Mouse (Mus musculus) heart, adult 2 months (tissue): Measurements from ENCODE around the gene Ggct. TPM values are rescaled to one million over a fixed set of nuclear protein-coding genes. Genes with fewer than 3 reads are reported as not detected.
A peak's percentile ranks its signal among the peaks of the same experiment; 100 is the strongest.

Source experiments
- DNase-seq, 2 experiments: peaks; one replicate each; pipeline ENCODE4 v3.0.0; 2021
- H3K27ac ChIP-seq: fragments of 200-600 bp; 2 replicates; pipeline ENCODE4 v1.8.1; 2022
- H3K27me3 ChIP-seq: fragments of 200-500 bp; 2 replicates; pipeline ENCODE4 v1.6.1; 2012; ENCODE audit warnings: mild to moderate bottlenecking, low read length, inconsistent platforms, mixed read lengths; ENCODE audit not compliant: control insufficient read depth, insufficient read depth
- H3K36me3 ChIP-seq: fragments of 200-500 bp; 2 replicates; pipeline ENCODE4 v1.6.1; 2012; ENCODE audit warnings: low read length, inconsistent platforms; ENCODE audit not compliant: control insufficient read depth, insufficient read depth
- H3K4me1 ChIP-seq: fragments of 200-500 bp; 2 replicates; pipeline ENCODE4 v1.6.1; 2011; ENCODE audit warnings: low read length; ENCODE audit not compliant: control insufficient read depth, insufficient read depth
- H3K4me3 ChIP-seq: fragments of 200-600 bp; 2 replicates; pipeline ENCODE4 v1.8.1; 2022
- H3K79me2 ChIP-seq: fragments of 200-500 bp; replicated peaks from 2 replicates; pipeline ENCODE4 v1.6.1; 2012; ENCODE audit warnings: mild to moderate bottlenecking, inconsistent platforms, low read length, moderate library complexity, mixed read lengths; ENCODE audit not compliant: control insufficient read depth, insufficient read depth
- H3K9ac ChIP-seq: fragments of 200-500 bp; 2 replicates; pipeline ENCODE4 v1.6.1; 2012; ENCODE audit warnings: low read depth, mild to moderate bottlenecking, control low read depth, inconsistent platforms, low read length, mixed read lengths
- CTCF ChIP-seq: fragments of 200-600 bp; IDR thresholded peaks from 2 replicates; pipeline ENCODE4 v1.8.1; 2022; ENCODE audit warnings: antibody characterized with exemption, mild to moderate bottlenecking, moderate library complexity
- EP300 ChIP-seq: fragments of 200-500 bp; IDR thresholded peaks from 2 replicates; pipeline ENCODE4 v1.6.1; 2011; ENCODE audit warnings: low read depth, low read length, control low read depth; ENCODE audit not compliant: insufficient read depth
- POLR2A ChIP-seq: fragments of 200-500 bp; IDR thresholded peaks from 2 replicates; pipeline ENCODE4 v1.6.1; 2011; ENCODE audit warnings: mild to moderate bottlenecking, low read depth, low read length, control low read depth; ENCODE audit not compliant: insufficient read depth
- WGBS: fragments of 180-500 bp; shearing (Covaris S2); methylation state at CpG from one replicate; pipeline ENCODE4 v1.1.7; 2018; 5-methylcytosine and 5-hydroxymethylcytosine counted together
- intact Hi-C: fragments of 180-260 bp; cut with DNase I; formaldehyde crosslinking; loops from one replicate; pipeline ENCODE4 v1.15.1; 2025
- polyA plus RNA-seq: library from polyadenylated mRNA; depleted of rRNA; stranded (reverse); fragments of >200 nt; gene quantifications from 2 replicates; pipeline ENCODE4 v1.2.3, GENCODE M21; 2012
- total RNA-seq, 2 experiments: library from RNA; stranded (reverse); gene quantifications; 2 replicates each; pipeline ENCODE4 v1.2.3; 2021

Gene Ggct
- total and polyA plus RNA-seq, 3 experiments = 6.8 to 29.1 (median 26.5) TPM

DNA sequence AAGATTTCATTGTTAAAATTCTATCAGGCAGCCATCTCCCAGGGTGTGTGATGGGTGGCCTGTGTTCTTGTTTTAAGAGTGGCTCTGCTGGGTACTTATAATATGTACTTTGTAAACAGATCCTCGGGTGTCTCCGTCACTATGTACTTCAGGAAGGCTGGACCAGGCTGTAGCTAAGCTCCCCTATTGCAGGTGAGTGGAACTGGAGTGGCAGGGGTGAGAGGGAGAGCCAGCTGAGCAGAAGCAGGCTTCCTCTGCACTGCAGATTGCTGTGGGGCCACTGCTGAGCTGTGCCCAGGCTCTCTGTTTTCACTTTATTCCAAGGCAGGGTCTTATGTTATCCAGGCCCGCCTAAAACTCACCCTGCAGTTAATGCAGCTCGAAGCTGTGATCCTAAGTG, 9.7 kb upstream of the Ggct start:
- Histone ChIP-seq H3K4me1 (peaks cover 1% of the 10 kb centered on the region; the same call in 1 of the 2 replicates), H3K79me2 (no peaks in the 10 kb centered on the region), H3K9ac (no peak overlapping the region), H3K36me3 (no peaks in the 10 kb centered on the region), H3K27ac (no peak overlapping the region), H3K27me3 (no peaks in the 10 kb centered on the region), H3K4me3 (no peak overlapping the region)
- WGBS = 87% methylated on average over 4 of the region's 4 CpGs
- no peak for DNase-seq
- intact Hi-C loops = no loop called here
- TF ChIP-seq CTCF (no peak), POLR2A (no peak), EP300 (no peak)

DNA sequence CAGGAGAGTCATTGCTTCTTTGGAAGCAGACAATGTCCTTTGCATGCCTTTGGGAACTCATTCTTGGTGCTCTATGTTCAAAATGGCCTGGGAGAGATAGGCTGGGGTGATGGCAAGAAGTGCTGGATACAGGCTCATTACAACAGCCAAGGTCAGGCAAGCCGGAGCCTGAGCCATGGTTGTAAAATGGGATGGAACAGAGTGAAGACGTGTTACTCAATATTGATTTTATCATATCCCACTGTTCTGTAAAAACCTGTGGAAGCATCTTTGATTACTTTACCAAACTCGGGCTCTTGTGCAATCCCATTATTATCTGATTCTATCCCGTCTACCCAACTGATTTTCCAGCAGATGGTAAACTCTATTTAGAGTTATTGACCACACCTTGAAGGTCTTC, 8.6 kb upstream of the Ggct start:
- intact Hi-C loops = no loop called here
- no peaks in the 10 kb centered on the region for H3K36me3 ChIP-seq
- H3K27ac ChIP-seq = no peak overlapping the region
- no peaks in the 10 kb centered on the region for H3K27me3 ChIP-seq
- peaks cover 1% of the 10 kb centered on the region; the same call in 1 of the 2 replicates for H3K4me1 ChIP-seq
- H3K79me2 ChIP-seq = no peaks in the 10 kb centered on the region
- 68% methylated on average over 4 of the region's 4 CpGs for WGBS
- DNase-seq = no peak
- H3K4me3 ChIP-seq = no peak overlapping the region
- TF ChIP-seq CTCF (no peak), POLR2A (no peak), EP300 (no peak)
- no peak overlapping the region for H3K9ac ChIP-seq

DNA sequence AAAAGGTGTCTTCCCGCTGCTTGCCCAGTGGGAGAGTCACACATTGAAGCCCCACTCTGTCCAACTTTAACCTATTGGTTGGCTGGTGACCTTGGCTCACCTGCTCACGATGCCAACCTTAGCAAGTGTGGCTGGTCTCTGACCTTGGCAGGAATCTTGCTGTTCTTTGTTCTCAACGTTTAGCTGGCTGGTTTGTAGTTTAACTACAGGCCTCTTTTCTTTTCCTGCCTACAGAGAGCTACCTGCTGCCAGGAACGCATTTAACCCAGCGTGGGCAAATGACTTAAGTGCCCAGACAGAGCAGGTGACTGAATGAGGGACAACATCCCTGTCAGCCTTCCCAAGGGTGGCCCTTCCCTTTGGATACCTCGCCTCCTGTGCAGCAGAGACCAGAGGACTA, 5.0 kb upstream of the Ggct start:
- WGBS = 75% methylated on average over 6 of the region's 6 CpGs
- H3K27me3 ChIP-seq = no peaks in the 10 kb centered on the region
- no peak for DNase-seq
- H3K36me3 ChIP-seq = no peaks in the 10 kb centered on the region
- H3K79me2 ChIP-seq = no peaks in the 10 kb centered on the region
- H3K9ac ChIP-seq = no peak overlapping the region
- intact Hi-C loops = no loop called here
- H3K4me1 ChIP-seq = no peaks in the 10 kb centered on the region
- no peak overlapping the region for H3K27ac ChIP-seq
- TF ChIP-seq POLR2A = no peak
- no peak for TF ChIP-seq EP300
- no peak for TF ChIP-seq CTCF
- H3K4me3 ChIP-seq = no peak overlapping the region

DNA sequence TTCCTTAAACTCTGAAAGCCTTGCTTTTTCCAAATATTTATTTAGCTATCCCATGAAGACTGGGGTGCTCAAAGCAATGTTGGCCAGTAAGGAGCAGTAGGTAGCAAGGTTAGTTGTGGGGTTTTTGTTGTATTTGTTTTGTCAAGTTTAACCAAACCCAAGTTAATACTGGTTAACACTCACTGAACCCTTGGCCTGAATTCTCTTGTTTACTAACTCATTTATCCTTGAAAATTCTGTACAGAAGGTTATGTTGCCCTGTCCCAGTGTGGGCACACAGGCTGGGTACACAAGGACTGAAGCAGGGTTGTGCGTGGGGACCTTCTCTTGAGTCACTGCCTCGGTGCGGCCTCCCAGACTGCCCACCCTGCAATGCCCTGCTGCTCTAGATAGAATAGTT, 3.6 kb upstream of the Ggct start:
- Histone ChIP-seq H3K4me3 (no peak overlapping the region), H3K4me1 (peaks cover 2% of the 10 kb centered on the region; the same call in 1 of the 2 replicates), H3K9ac (no peak overlapping the region), H3K79me2 (no peaks in the 10 kb centered on the region), H3K36me3 (0 out of 2 replicates have a peak, but pooled peaks cover 3% of the 10 kb centered on the region), H3K27me3 (no peaks in the 10 kb centered on the region), H3K27ac (no peak overlapping the region)
- TF ChIP-seq CTCF = no peak
- TF ChIP-seq POLR2A = no peak
- no peak for TF ChIP-seq EP300
- no peak for DNase-seq
- 90% methylated on average over 3 of the region's 3 CpGs for WGBS
- intact Hi-C loops = no loop called here

DNA sequence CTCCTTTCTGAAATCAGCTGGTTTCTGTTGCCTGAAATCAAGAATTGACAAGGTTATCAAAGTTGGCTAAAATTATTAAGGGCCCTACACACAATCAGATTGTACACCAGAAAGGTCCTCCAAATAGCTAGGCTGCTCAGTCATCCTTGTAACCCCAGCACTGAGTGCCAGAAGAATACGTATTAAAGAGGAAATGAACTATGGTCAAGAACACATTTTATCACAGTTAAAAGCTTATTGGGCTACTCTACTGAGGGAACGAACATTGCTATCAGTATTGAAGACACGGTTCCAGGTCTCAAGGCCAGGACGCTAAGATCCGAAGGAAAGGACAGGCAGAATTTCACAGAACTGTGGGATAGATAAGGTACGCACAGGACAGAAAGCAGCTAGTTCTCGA, 609 bp downstream of the Ggct start:
- no peak for TF ChIP-seq EP300
- no peaks in the 10 kb centered on the region for H3K27me3 ChIP-seq
- H3K36me3 ChIP-seq = peaks cover 3% of the 10 kb centered on the region; the same call in 1 of the 2 replicates
- peak overlapping the region; percentile 48 for H3K4me3 ChIP-seq
- H3K9ac ChIP-seq = peak overlapping the region; percentile 73
- intact Hi-C loops = loop anchor here (1.0 to 5.0 kb wide), 4 partner anchors 18 to 287 kb away; partner anchors contain the start of gene Znrf2
- 0% methylated on average over 7 of the region's 7 CpGs for WGBS
- peak overlapping the region; percentile 71 for H3K27ac ChIP-seq
- no peaks in the 10 kb centered on the region for H3K79me2 ChIP-seq
- no peak for DNase-seq
- H3K4me1 ChIP-seq = peaks cover 2% of the 10 kb centered on the region; the same call in 1 of the 2 replicates

DNA sequence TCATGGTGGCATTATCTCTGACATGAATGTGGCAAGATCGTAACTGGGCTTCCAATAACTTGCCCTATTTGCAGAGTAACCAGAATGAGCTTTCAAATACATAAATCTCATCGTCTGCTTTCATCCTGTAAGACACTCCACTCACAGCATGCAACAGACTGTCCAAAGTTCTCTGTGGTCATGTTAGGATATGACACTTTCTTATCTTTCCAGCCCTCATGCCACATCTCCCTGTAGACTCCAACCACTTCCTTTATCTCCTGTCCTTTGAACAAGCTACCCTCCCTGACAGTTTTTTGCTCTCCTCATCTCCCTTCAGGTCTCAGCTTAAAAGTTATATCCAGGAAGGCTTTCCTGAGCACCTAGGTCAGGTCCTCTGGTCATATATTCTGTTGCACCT, 1.6 kb downstream of the Ggct start:
- H3K79me2 ChIP-seq = no peaks in the 10 kb centered on the region
- H3K27me3 ChIP-seq = no peaks in the 10 kb centered on the region
- peaks cover 2% of the 10 kb centered on the region; the same call in 1 of the 2 replicates for H3K4me1 ChIP-seq
- no peak for DNase-seq
- 0 out of 2 replicates have a peak overlapping the region, but pooled peaks have one; percentile 73 for H3K9ac ChIP-seq
- 63% methylated on average over 2 of the region's 2 CpGs for WGBS
- H3K27ac ChIP-seq = no peak overlapping the region
- H3K4me3 ChIP-seq = no peak overlapping the region
- H3K36me3 ChIP-seq = peaks cover 3% of the 10 kb centered on the region; the same call in 1 of the 2 replicates
- intact Hi-C loops = loop anchor here (5.0 kb wide), 1 partner anchor 174 kb away; the partner anchor contains the start of gene Znrf2
- TF ChIP-seq CTCF (no peak), POLR2A (no peak), EP300 (no peak)
